Mouse (Mus musculus): Measurements from ENCODE around the gene Ackr3. TPM values are rescaled to one million over a fixed set of nuclear protein-coding genes. Genes with fewer than 3 reads are reported as not detected.
A peak's percentile ranks its signal among the peaks of the same experiment; 100 is the strongest.

The Ackr3 gene
- polyA plus RNA-seq, 1 experiment from 2014 or later, result 27.0 TPM

GRCm38 (mm10) chr1:90189046-90189445 is 14.7 kb upstream of the Ackr3 start:
- Histone ChIP-seq H3K4me1 (ENCODE audit: control insufficient read depth, insufficient read depth, low read length) (peaks cover 10% of the 10 kb centered on the region; the same call in 1 of the 2 replicates), H3K9me3 (ENCODE audit: control insufficient read depth, low read length) (no peaks in the 10 kb centered on the region), H3K4me3 (ENCODE audit: low read depth, low read length) (no peak overlapping the region), H3K4me2 (ENCODE audit: low read depth, low read length) (no peak overlapping the region), H3K9ac (ENCODE audit: low read depth, low read length) (no peak overlapping the region), H3K36me3 (ENCODE audit: control insufficient read depth, insufficient read depth, low read length) (no peaks in the 10 kb centered on the region), H3K27ac (replicated peaks; ENCODE audit: low read depth, low read length) (no peak overlapping the region), H3K27me3 (replicated peaks; ENCODE audit: control insufficient read depth, insufficient read depth, low read length) (no peaks in the 10 kb centered on the region)
- ATAC-seq (ENCODE audit: low read depth) (no peak), DNase-seq (ENCODE audit: low spot score) (no peak)
- 89% methylated on average over 6 of the region's 6 CpGs for WGBS

DNA sequence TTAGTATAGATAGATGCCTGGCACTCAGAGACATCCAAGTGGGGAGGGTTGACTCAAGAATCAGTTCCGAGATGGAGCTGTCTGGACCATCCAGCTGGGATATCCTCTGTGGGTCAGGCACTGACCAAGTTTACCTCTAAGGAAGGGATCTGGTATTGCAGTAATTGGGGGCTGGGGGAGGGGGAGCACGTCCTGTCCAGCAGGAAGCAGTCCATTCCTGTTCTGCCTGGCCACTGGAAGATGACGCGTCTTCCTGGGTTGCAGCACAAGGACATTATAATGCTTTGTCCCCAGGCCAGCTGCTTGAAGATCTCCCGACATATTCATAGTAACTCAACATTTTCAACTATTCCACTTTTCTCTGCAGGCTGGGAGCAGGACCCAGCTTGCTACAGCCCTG is 2.5 kb upstream of the Ackr3 start:
- Histone ChIP-seq H3K36me3 (ENCODE audit: control insufficient read depth, insufficient read depth, low read length) (no peaks in the 10 kb centered on the region), H3K4me1 (ENCODE audit: control insufficient read depth, insufficient read depth, low read length) (peaks cover 23% of the 10 kb centered on the region), H3K27ac (replicated peaks; ENCODE audit: low read depth, low read length) (no peak overlapping the region), H3K9ac (ENCODE audit: low read depth, low read length) (no peak overlapping the region), H3K9me3 (ENCODE audit: control insufficient read depth, low read length) (no peaks in the 10 kb centered on the region), H3K4me3 (ENCODE audit: low read depth, low read length) (no peak overlapping the region), H3K27me3 (replicated peaks; ENCODE audit: control insufficient read depth, insufficient read depth, low read length) (no peaks in the 10 kb centered on the region), H3K4me2 (ENCODE audit: low read depth, low read length) (no peak overlapping the region)
- 83% methylated on average over 5 of the region's 5 CpGs for WGBS
- no peak for DNase-seq (ENCODE audit: low spot score)
- no peak for ATAC-seq (ENCODE audit: low read depth)

- H3K9me3 ChIP-seq (ENCODE audit: control insufficient read depth, low read length), result no peaks in the 10 kb centered on the region
- H3K27ac ChIP-seq (replicated peaks; ENCODE audit: low read depth, low read length), result no peak overlapping the region
- 69% methylated on average over 2 of the region's 2 CpGs for WGBS
- ATAC-seq (ENCODE audit: low read depth), result no peak
- no peak for DNase-seq (ENCODE audit: low spot score)
- no peak overlapping the region for H3K4me3 ChIP-seq (ENCODE audit: low read depth, low read length)
- H3K36me3 ChIP-seq (ENCODE audit: control insufficient read depth, insufficient read depth, low read length), result no peaks in the 10 kb centered on the region
- H3K4me1 ChIP-seq (ENCODE audit: control insufficient read depth, insufficient read depth, low read length), result peaks cover 26% of the 10 kb centered on the region
- H3K9ac ChIP-seq (ENCODE audit: low read depth, low read length), result no peak overlapping the region
- no peaks in the 10 kb centered on the region for H3K27me3 ChIP-seq (replicated peaks; ENCODE audit: control insufficient read depth, insufficient read depth, low read length)
- no peak overlapping the region for H3K4me2 ChIP-seq (ENCODE audit: low read depth, low read length)
Measured at GRCm38 (mm10) chr1:90201655-90202054, 2.1 kb upstream of the Ackr3 start.

- no peaks in the 10 kb centered on the region for H3K27me3 ChIP-seq (replicated peaks; ENCODE audit: control insufficient read depth, insufficient read depth, low read length)
- ATAC-seq (ENCODE audit: low read depth), result peak; percentile 26
- H3K4me3 ChIP-seq (ENCODE audit: low read depth, low read length), result 0 out of 2 replicates have a peak overlapping the region, but pooled peaks have one; percentile 62
Measured at GRCm38 (mm10) chr1:90202207-90202978, 1.4 kb upstream of the Ackr3 start.

GRCm38 (mm10) chr1:90203341-90203740 is 439 bp upstream of the Ackr3 start:
- peaks cover 43% of the 10 kb centered on the region for H3K4me1 ChIP-seq (ENCODE audit: control insufficient read depth, insufficient read depth, low read length)
- WGBS, result 11% methylated on average over 11 of the region's 11 CpGs
- H3K27ac ChIP-seq (replicated peaks; ENCODE audit: low read depth, low read length), result 0 out of 2 replicates have a peak overlapping the region, but pooled peaks have one; percentile 45
- no peak overlapping the region for H3K9ac ChIP-seq (ENCODE audit: low read depth, low read length)
- no peaks in the 10 kb centered on the region for H3K27me3 ChIP-seq (replicated peaks; ENCODE audit: control insufficient read depth, insufficient read depth, low read length)
- ATAC-seq (ENCODE audit: low read depth) (no peak), DNase-seq (ENCODE audit: low spot score) (no peak)
- no peaks in the 10 kb centered on the region for H3K36me3 ChIP-seq (ENCODE audit: control insufficient read depth, insufficient read depth, low read length)
- no peaks in the 10 kb centered on the region for H3K9me3 ChIP-seq (ENCODE audit: control insufficient read depth, low read length)
- H3K4me2 ChIP-seq (ENCODE audit: low read depth, low read length), result peak overlapping the region; percentile 62
- H3K4me3 ChIP-seq (ENCODE audit: low read depth, low read length), result peak overlapping the region; percentile 62

More at GRCm38 (mm10) chr1:90202207-90202978, 1.4 kb upstream of the Ackr3 start:
- Histone ChIP-seq H3K27ac (replicated peaks; ENCODE audit: low read depth, low read length) (peak overlapping the region; percentile 45; the same call in 1 of the 2 replicates), H3K36me3 (ENCODE audit: control insufficient read depth, insufficient read depth, low read length) (no peaks in the 10 kb centered on the region), H3K9me3 (ENCODE audit: control insufficient read depth, low read length) (no peaks in the 10 kb centered on the region), H3K9ac (ENCODE audit: low read depth, low read length) (peak overlapping the region; percentile 39; the same call in 1 of the 2 replicates), H3K4me1 (ENCODE audit: control insufficient read depth, insufficient read depth, low read length) (peaks cover 33% of the 10 kb centered on the region), H3K4me2 (ENCODE audit: low read depth, low read length) (peak overlapping the region; percentile 62)
- peak; percentile 74 for DNase-seq (ENCODE audit: low spot score)
- WGBS, result 15% methylated on average over 23 of the region's 23 CpGs

GRCm38 (mm10) chr1:90204821-90205220 is 1.0 kb downstream of the Ackr3 start:
- Histone ChIP-seq H3K4me2 (ENCODE audit: low read depth, low read length) (peak overlapping the region; percentile 62), H3K4me3 (ENCODE audit: low read depth, low read length) (peak overlapping the region; percentile 62), H3K27me3 (replicated peaks; ENCODE audit: control insufficient read depth, insufficient read depth, low read length) (no peaks in the 10 kb centered on the region), H3K9me3 (ENCODE audit: control insufficient read depth, low read length) (no peaks in the 10 kb centered on the region), H3K27ac (replicated peaks; ENCODE audit: low read depth, low read length) (peak overlapping the region; percentile 88), H3K36me3 (ENCODE audit: control insufficient read depth, insufficient read depth, low read length) (0 out of 2 replicates have a peak, but pooled peaks cover 7% of the 10 kb centered on the region), H3K4me1 (ENCODE audit: control insufficient read depth, insufficient read depth, low read length) (peaks cover 58% of the 10 kb centered on the region), H3K9ac (ENCODE audit: low read depth, low read length) (peak overlapping the region; percentile 83)
- no peak for ATAC-seq (ENCODE audit: low read depth)
- WGBS, result 23% methylated on average over 1 of the region's 1 CpGs
- no peak for DNase-seq (ENCODE audit: low spot score)

DNA sequence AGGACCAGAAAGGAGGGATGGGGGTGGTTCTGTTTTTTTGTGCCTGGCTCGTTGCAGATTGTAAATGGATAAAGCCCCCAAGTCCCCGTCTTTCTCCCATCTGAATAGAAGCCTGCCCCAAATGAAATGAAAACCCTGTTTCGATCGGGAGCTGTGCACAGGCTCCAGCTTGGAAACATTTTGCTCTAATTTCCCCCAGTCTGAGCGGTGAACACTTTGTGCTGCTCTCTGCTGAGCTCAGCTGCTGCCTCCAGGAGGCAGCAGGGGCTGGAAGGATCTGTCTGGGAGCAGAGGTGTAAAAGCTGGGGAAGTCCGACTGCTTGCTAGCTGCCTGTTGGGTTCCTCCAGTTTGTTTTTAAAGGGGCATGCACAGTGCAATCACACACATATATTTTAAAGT is 1.4 kb downstream of the Ackr3 start:
- peak; percentile 51; the same call in 1 of the 2 replicates for ATAC-seq (ENCODE audit: low read depth)
- peaks cover 62% of the 10 kb centered on the region for H3K4me1 ChIP-seq (ENCODE audit: control insufficient read depth, insufficient read depth, low read length)
- 4% methylated on average over 6 of the region's 6 CpGs for WGBS

GRCm38 (mm10) chr1:90206684-90207083 is 2.9 kb downstream of the Ackr3 start:
- DNase-seq (ENCODE audit: low spot score) (peak; percentile 39), ATAC-seq (ENCODE audit: low read depth) (no peak)
- Histone ChIP-seq H3K9me3 (ENCODE audit: control insufficient read depth, low read length) (no peaks in the 10 kb centered on the region), H3K9ac (ENCODE audit: low read depth, low read length) (peak overlapping the region; percentile 83), H3K27ac (replicated peaks; ENCODE audit: low read depth, low read length) (peak overlapping the region; percentile 88), H3K4me2 (ENCODE audit: low read depth, low read length) (peak overlapping the region; percentile 62), H3K4me3 (ENCODE audit: low read depth, low read length) (peak overlapping the region; percentile 62), H3K27me3 (replicated peaks; ENCODE audit: control insufficient read depth, insufficient read depth, low read length) (no peaks in the 10 kb centered on the region), H3K4me1 (ENCODE audit: control insufficient read depth, insufficient read depth, low read length) (peaks cover 70% of the 10 kb centered on the region), H3K36me3 (ENCODE audit: control insufficient read depth, insufficient read depth, low read length) (peaks cover 22% of the 10 kb centered on the region)
- WGBS, result 36% methylated on average over 3 of the region's 3 CpGs

More for the DNA sequence above, 1.4 kb downstream of the Ackr3 start:
- peak overlapping the region; percentile 83 for H3K9ac ChIP-seq (ENCODE audit: low read depth, low read length)
- no peaks in the 10 kb centered on the region for H3K27me3 ChIP-seq (replicated peaks; ENCODE audit: control insufficient read depth, insufficient read depth, low read length)
- H3K4me2 ChIP-seq (ENCODE audit: low read depth, low read length), result peak overlapping the region; percentile 62
- no peaks in the 10 kb centered on the region for H3K9me3 ChIP-seq (ENCODE audit: control insufficient read depth, low read length)
- H3K36me3 ChIP-seq (ENCODE audit: control insufficient read depth, insufficient read depth, low read length), result peaks cover 11% of the 10 kb centered on the region; the same call in 1 of the 2 replicates
- DNase-seq (ENCODE audit: low spot score), result peak; percentile 94
- peak overlapping the region; percentile 88 for H3K27ac ChIP-seq (replicated peaks; ENCODE audit: low read depth, low read length)
- H3K4me3 ChIP-seq (ENCODE audit: low read depth, low read length), result peak overlapping the region; percentile 62

Measured in embryonic facial prominence, embryonic 14.5 days (tissue).